Mouse (Mus musculus) embryonic fibroblast, embryonic 13.5 days (primary cell): Measurements from ENCODE around the gene Mkrn3.

ENCODE experiments used
- CTCF ChIP-seq: IDR thresholded peaks from 2 replicates; pipeline ENCODE4 v1.5.1; 2011; ENCODE audit warnings: mild to moderate bottlenecking, control low read depth, low read length, moderate library complexity, borderline replicate concordance; ENCODE audit not compliant: insufficient read depth
- POLR2A ChIP-seq: IDR thresholded peaks from 2 replicates; pipeline ENCODE4 v1.6.1; 2011; ENCODE audit warnings: low read depth, mild to moderate bottlenecking, control low read depth, low read length, moderate library complexity

DNA sequence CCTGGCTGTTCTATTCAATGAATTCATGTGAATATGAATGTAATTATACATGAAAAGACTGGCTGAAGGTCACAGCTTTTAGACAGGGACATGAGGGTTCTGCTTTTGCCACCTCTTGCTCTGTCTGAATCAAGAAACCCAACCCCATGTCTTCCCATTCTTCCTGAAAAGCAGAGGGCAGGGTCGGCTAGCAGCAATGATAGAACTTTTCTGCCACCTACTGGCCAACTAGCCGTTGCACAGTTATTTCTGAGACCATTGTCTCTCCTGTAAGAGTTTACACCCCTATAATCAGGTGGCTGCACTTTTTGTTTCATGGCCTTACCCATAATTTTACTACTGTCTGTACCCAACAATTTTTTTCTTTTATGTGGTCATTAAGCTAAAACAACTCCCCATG is 37.5 kb downstream of the Mkrn3 start:
- TF ChIP-seq CTCF (no peak), POLR2A (no peak)
